Mouse (Mus musculus) heart, adult 18-20 months (tissue): ENCODE measurements around the gene Pde3a. TPM values are rescaled to one million over a fixed set of nuclear protein-coding genes. Genes with fewer than 3 reads are reported as not detected.
A peak's percentile ranks its signal among the peaks of the same experiment; 100 is the strongest.

Experiments
- DNase-seq, 2 experiments: peaks; one replicate each; pipeline ENCODE4 v3.0.0; 2021 to 2022; ENCODE audit warnings: mixed read lengths in 1 of 2
- total RNA-seq, 2 experiments: library from RNA; stranded (reverse); gene quantifications; 2 replicates each; pipeline ENCODE4 v1.2.3; 2021

Gene Pde3a
- total RNA-seq, 2 experiments from 2014 or later = 66.6 to 70.3 TPM

DNA sequence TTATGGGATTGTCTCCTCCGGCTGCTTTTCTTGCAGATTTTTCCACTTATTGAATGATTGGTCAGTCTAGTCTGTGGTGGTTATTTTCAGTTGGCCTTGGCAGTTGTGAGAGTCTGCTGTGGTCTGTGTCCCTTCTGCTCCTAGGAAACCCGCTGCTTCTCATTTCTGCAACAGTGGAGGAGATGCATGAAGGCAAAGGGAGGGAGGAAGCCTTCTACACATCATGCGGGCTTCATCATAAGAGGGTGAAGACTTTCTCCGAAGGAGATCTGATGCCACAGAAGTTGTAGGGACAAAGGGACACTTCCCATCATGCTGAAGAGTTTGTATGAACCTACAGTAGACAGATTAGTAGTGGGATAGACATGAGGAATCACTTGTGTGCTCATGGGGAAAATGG is 16.2 kb downstream of the Pde3a start:
- no peak for DNase-seq

DNA sequence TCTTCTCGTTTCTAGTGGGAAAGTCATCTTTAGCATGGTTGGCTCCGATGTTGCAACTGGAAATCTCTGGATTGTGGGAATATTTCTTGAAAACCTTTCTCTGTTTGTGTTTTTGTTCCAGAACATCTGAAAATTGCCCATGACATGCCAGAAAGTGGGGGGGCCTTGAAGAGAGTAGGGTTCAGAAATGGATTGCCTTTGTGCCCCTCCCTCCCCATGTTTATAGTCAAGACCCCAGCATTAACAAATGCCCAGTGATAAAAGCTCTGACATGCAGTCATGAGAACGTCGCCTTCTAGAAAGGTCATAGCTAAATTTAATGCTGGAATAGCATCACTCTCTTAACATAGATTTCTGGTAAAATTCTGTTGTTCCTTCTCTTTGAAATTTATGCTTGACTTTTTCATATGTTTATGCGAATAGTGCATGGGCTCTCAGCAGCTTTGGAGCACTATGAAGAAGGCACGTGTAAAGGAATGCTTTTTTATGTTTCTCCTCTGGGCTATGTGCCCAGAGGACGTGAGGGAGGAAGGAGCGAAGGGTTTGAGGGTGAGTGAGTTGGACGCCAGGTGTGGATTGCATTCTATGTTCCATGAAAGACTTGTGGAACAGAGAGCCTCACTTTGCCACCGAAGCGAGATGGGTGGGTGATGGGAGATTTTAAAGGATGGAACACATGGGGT is 19.0 kb downstream of the Pde3a start:
- no peak for DNase-seq

DNA sequence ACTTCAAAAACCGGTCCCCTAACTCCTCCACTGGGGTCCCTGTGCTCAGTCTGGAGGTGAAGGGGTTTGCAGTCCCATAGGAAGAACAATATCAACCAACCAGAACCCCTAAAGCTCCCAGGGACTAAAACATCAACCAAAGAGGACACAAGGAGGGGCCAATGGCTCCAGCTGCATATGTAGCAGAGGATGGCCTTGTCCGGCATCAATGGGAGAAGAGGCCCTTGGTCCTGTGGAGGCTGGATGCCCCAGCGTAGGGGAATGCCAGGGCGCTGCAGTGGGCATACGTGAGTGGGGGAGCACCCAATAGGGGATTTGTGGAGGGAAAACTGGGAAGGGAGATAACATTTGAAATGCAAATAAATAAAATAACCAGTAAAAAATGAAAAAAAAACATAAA is 19.8 kb downstream of the Pde3a start:
- no peak for DNase-seq

DNA sequence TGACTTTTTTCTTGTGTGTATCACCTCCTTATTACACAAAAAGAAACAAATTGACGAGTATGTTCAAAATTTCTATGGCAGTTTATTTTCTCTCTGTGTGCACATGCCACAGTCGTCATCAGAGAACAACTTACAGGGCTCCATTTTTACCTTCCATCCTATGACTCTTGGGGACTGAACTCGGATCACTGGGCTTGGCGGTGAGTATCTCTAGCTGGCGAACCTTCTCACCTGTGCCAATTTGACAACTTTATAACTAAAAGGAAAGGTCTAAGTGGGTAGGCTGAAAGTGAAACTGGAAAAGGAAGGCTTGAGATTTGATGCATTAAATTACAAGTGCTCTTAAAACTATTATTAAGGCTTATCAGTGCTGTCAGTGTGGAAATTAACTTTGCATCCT is 22.1 kb downstream of the Pde3a start:
- DNase-seq = no peak

DNA sequence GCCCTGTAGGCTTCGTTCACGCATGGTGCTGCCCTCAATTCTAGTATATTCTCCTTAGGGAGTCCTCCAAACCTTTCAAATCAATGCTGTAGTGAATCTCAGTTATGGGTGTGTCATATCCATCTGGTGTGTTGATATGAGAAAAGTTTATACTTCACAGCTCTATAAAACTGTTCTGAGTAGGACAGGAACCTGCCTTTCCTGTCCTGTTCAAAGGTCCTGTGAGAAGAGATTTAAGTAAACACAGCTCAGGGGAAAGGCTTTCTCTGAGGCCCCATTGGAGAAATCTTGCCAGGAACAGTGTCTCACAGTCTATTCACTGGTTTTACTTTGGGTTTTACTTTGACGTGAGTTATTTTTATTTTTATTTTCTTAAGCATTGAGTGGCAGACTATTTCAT is 22.5 kb downstream of the Pde3a start:
- no peak for DNase-seq

DNA sequence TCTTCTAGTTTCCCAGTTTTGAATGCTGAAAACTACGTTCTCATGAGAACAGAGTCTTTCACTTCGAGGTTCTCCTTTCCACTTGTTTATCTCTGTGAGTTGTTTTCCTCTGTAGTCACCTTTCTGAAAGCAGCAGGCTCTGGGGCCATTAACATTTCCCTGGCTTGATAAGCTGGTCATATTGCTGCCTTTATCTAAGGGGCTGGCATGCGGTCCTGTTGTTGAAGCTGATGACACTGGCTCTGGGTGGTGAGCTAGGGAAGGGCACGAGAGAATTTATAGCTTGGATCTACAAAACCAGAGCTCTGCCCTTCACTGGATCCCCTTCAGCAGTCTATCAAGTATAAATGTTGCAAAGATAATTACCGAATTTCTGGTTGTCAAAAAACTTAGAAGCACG is 24.6 kb downstream of the Pde3a start:
- peak; percentile 67 to 79 for DNase-seq

- DNase-seq = no peak
Observed at GRCm38 (mm10) chr6:141281685-141282084, 32.6 kb downstream of the Pde3a start.

GRCm38 (mm10) chr6:141282796-141283195 is 33.7 kb downstream of the Pde3a start:
- no peak for DNase-seq

GRCm38 (mm10) chr6:141291195-141291594 is 42.1 kb downstream of the Pde3a start:
- no peak for DNase-seq

- DNase-seq = no peak
Observed at GRCm38 (mm10) chr6:141292826-141293459, 43.9 kb downstream of the Pde3a start.

DNA sequence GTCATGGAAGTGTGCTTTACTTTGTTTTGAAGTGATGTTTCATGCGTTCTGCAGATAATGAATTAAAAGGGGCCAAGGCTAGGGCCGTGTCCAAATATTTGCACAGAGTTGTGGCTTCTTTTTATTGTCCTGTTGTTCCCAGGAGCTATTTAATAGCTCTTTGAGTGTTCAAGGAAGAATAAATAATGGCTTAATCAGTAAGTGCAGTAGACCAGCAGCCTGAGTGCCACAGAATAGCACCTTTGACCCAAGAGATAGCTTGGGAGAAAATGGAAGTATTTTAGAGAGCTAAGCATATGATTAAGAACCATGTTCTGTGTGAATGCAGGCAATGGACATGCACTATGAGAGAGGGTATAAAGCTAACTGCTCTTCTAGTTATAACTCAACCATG is 44.4 kb downstream of the Pde3a start:
- DNase-seq = no peak

- no peak for DNase-seq
Observed at GRCm38 (mm10) chr6:141295264-141295663, 46.2 kb downstream of the Pde3a start.

DNA sequence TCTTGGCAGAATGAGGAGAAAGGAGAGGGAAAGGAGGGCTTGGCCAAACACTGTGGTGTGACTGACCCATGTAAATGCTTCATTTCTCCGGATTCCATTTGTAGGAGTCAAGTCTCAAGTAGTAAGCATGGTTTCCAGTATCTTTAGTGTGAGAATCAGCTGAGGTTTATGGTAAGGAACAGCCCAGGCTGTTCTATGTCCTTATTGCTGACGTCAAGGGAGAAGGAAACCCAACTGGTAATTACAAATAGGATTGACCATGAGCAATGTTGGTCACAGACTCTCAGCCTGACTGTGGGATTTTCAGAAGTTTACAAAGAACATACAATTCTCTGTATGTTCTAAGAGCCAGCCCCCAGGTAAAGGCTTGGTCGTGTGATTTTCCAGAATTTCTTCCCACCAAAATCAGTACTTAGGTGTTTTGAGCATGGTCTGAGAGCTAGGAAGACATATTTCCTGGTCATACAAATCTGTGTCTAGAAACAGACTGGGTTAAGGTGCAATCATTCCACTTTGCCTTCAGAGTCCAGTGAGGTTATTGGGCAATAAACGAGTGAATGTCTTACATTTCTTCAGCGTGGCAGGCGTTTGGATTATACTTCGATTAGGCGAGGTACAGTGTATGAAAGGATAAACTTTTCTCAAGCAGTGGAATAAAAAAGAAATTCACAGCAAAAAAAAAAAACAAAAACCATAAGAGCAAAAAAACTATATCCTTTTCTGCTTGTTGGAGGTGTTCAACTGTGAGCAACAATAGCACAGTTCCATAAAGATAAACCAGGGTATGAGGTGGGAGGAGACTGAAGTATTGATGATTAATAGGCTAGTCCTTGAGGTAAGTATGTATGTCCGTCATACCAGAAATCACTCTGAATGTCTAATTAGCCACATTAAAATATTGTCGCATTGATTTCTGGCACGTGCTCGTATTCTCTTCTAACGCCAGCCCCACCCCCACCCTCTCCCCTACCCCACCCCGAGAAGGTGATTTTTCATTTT is 53.0 kb downstream of the Pde3a start:
- DNase-seq = no peak

DNA sequence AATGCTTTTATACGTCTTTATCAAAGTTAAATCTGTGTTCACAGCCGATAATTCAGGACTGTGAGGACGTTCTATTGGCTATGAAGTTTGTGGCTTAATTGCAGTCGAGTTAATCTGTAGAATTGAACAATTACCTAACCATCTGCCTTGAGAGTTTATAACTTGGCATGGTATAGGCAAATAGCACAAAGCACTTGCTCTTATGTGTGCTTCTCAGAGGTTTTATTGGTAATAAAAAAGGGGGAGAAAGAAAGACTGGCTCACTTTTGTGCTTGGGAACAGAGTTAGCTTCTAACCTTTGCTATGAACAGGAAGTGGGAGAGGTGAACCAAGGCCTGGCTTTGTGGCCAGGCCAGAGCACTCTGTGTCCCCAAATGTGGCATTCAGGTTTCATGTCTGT is 53.8 kb downstream of the Pde3a start:
- no peak for DNase-seq

DNA sequence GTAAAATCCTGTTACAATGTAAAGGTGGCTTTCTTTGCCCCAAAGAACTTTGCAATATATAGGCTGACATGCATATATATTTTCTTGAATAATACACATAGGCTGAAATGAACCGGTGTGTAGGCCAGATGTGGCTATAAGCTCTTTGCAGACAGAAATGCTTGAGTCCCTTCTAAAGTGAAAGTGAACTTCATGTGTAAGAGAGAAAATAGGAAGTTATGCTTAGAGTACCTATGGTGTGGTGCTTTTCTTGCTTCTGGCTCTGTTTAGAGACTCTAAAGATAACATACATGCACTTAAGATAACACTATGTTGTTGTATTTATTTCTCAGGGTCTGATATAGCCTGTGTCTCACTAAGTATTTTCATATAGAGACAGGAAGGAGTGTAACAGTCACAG is 58.3 kb downstream of the Pde3a start:
- DNase-seq = no peak

DNA sequence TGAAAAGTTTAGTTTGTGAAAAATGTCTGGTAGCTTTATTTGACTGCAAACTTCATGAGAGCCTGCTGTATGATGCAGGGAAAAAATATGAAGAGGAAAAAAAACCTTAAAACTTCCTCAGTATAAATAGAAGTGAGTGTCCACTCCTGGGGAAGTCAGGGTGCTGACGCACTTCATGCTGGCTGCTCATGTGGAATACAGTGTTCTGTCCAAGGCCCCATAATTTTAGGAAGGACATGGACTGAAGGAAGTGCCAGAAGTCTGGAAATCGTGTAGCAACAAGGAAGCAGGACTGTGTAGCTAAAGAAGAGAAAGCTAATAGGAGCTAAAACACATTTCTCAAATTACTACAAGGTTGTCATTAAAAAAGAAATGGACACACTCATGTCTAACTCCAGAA is 59.4 kb downstream of the Pde3a start:
- peak; percentile 72 to 83 for DNase-seq

GRCm38 (mm10) chr6:141309872-141310271 is 60.8 kb downstream of the Pde3a start:
- peak in 1 of 2 experiments; percentile 59 for DNase-seq

GRCm38 (mm10) chr6:141310351-141310750 is 61.3 kb downstream of the Pde3a start:
- DNase-seq = peak in 1 of 2 experiments; percentile 49

DNA sequence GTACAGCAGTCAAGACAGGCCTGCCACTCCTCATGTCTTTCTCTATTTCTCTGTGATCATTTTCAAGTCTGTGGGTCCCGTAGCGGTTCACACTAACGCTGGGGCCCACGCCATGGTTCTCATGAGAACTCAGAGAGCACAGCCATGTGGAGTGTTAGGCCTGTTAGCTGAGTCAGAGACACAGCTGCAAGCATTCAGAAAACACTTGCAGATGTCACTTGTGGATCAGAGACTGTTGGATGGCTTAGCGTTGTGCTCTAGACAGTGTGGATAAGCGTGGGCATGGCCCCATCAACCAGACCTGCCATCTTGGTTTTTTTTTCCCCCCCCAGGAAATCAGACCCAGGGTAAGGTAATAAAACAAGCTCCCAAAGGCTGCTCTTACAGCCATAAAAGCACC is 62.5 kb downstream of the Pde3a start:
- peak; percentile 52 to 63 for DNase-seq

DNA sequence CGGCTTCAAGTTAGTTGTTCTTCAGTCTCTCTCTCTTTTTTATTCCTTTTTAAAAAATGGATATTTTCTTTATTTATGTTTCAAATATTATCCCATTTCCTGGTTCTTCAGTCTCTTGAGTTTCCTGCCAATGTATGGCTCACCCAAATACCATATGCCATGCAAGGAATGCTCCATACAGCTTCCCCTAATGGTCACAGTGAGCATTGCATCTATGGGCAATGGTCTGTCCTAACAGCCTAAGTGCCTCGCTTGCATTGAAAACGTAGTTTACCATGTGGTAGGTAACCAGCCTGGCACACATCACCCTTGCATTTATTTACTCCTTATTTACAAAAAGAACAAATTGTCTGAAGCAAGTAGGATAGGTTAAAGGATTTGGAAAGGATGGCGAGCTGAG is 64.0 kb downstream of the Pde3a start:
- no peak for DNase-seq

GRCm38 (mm10) chr6:141318440-141318839 is 69.4 kb downstream of the Pde3a start:
- no peak for DNase-seq

DNA sequence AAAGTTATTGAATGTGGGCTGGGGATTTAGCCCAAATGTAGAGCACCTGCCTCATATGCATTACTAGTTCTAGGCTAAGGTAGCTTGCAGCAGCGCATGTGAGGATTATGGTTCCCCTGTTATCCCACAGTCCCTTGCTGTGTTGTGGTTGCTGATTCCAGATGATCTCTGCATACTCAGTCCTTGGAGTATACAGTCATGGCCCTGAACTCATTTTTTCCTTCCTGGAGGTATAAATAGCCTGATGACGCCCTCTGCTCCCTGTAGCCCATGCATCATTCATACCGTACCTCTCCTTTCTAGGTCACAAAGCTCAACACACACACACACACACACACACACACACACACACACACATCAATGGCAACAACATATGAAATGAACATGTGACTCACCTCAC is 72.2 kb downstream of the Pde3a start:
- no peak for DNase-seq

- DNase-seq = no peak
Observed at GRCm38 (mm10) chr6:141322961-141323360, 73.9 kb downstream of the Pde3a start.
